Mouse (Mus musculus) 3134 (cell line): ENCODE data around the gene Rnft2.

Source experiments
- DNase-seq: peaks from one replicate; pipeline ENCODE4 v3.0.0-alpha.2; 2011; ENCODE audit warnings: low spot score; ENCODE audit not compliant: insufficient read length; ENCODE audit errors: extremely low read depth

Gene Rnft2

GRCm38 (mm10) chr5:118175137-118175536, 69.8 kb downstream of the Rnft2 start:
- no peak for DNase-seq

GRCm38 (mm10) chr5:118174310-118175009, 70.5 kb downstream of the Rnft2 start:
- DNase-seq, result no peak

- no peak for DNase-seq
Measured at GRCm38 (mm10) chr5:118172078-118172723, 72.7 kb downstream of the Rnft2 start.

GRCm38 (mm10) chr5:118171665-118172064, 73.3 kb downstream of the Rnft2 start:
- no peak for DNase-seq

GRCm38 (mm10) chr5:118170888-118171529, 73.9 kb downstream of the Rnft2 start:
- no peak for DNase-seq

GRCm38 (mm10) chr5:118169222-118170221, 75.4 kb downstream of the Rnft2 start:
- DNase-seq, result no peak

GRCm38 (mm10) chr5:118167561-118167995, 77.3 kb downstream of the Rnft2 start:
- DNase-seq, result no peak

- no peak for DNase-seq
Measured at GRCm38 (mm10) chr5:118165462-118165861, 79.5 kb downstream of the Rnft2 start.

- DNase-seq, result no peak
Measured at GRCm38 (mm10) chr5:118164581-118164980, 80.3 kb downstream of the Rnft2 start, which contains the start of gene Hrk. Gene Hrk, plus strand, starts transcription at chr5:118164648.

GRCm38 (mm10) chr5:118160691-118161090, 84.2 kb downstream of the Rnft2 start:
- DNase-seq, result no peak

- DNase-seq, result no peak
Measured at GRCm38 (mm10) chr5:118156976-118157375, 87.9 kb downstream of the Rnft2 start.

GRCm38 (mm10) chr5:118155565-118155947, 89.4 kb downstream of the Rnft2 start:
- DNase-seq, result no peak

GRCm38 (mm10) chr5:118154839-118155564, 89.9 kb downstream of the Rnft2 start, which contains the start of gene Fbxw8:
Gene Fbxw8, minus strand, starts transcription at chr5:118155464.
- DNase-seq, result peak; percentile 87

- DNase-seq, result no peak
Measured at GRCm38 (mm10) chr5:118149711-118150110, 95.2 kb downstream of the Rnft2 start.

- DNase-seq, result peak; percentile 48
Measured at GRCm38 (mm10) chr5:118147264-118147663, 97.7 kb downstream of the Rnft2 start.

GRCm38 (mm10) chr5:118145999-118146679, 98.8 kb downstream of the Rnft2 start:
- DNase-seq, result no peak

- no peak for DNase-seq
Measured at GRCm38 (mm10) chr5:118145458-118145857, 99.5 kb downstream of the Rnft2 start.

- no peak for DNase-seq
Measured at GRCm38 (mm10) chr5:118144770-118145169, 100.1 kb downstream of the Rnft2 start.

- DNase-seq, result no peak
Measured at GRCm38 (mm10) chr5:118144327-118144726, 100.6 kb downstream of the Rnft2 start.
